Mouse (Mus musculus): ENCODE data around the gene Igf2bp2. TPM values are rescaled to one million over a fixed set of nuclear protein-coding genes. Genes with fewer than 3 reads are reported as not detected.

Igf2bp2 gene
- total and polyA plus RNA-seq, 2 experiments, result 0.37 to 0.81 TPM

- Histone ChIP-seq H3K27me3 (ENCODE audit: control insufficient read depth, insufficient read depth, low read length) (peaks cover 14% of the 10 kb centered on the region; the same call in 1 of the 2 replicates), H3K79me2 (ENCODE audit: control insufficient read depth, insufficient read depth, low read length) (no peaks in the 10 kb centered on the region), H3K9ac (ENCODE audit: low read depth, low read length) (no peak overlapping the region), H3K36me3 (ENCODE audit: control insufficient read depth, insufficient read depth, low read length) (no peaks in the 10 kb centered on the region), H3K4me1 (ENCODE audit: control insufficient read depth, insufficient read depth, low read length) (0 out of 2 replicates have a peak, but pooled peaks cover 6% of the 10 kb centered on the region), H3K4me3 (ENCODE audit: insufficient read depth, low read depth, low read length) (no peak overlapping the region), H3K27ac (replicated peaks; ENCODE audit: insufficient read depth, low read depth, low read length) (no peak overlapping the region)
- no peak for DNase-seq (ENCODE audit: extremely low read depth, low read depth, low spot score)
- 26% methylated on average over 16 of the region's 16 CpGs for WGBS
- TF ChIP-seq POLR2A (IDR thresholded peaks at IDR 0.05; ENCODE audit: extremely low read depth, insufficient read depth, low read length), result no peak
- TF ChIP-seq CTCF (IDR thresholded peaks at IDR 0.05; ENCODE audit: low read depth, low read length), result no peak
Observed at GRCm38 (mm10) chr16:22160386-22161145, 2.5 kb downstream of the Igf2bp2 start.

GRCm38 (mm10) chr16:22152941-22153444 lies 10.1 kb downstream of the Igf2bp2 start:
- no peaks in the 10 kb centered on the region for H3K4me1 ChIP-seq (ENCODE audit: control insufficient read depth, insufficient read depth, low read length)
- no peaks in the 10 kb centered on the region for H3K36me3 ChIP-seq (ENCODE audit: control insufficient read depth, insufficient read depth, low read length)
- H3K79me2 ChIP-seq (ENCODE audit: control insufficient read depth, insufficient read depth, low read length), result no peaks in the 10 kb centered on the region
- H3K27me3 ChIP-seq (ENCODE audit: control insufficient read depth, insufficient read depth, low read length), result no peaks in the 10 kb centered on the region
- H3K9ac ChIP-seq (ENCODE audit: low read depth, low read length), result no peak overlapping the region
- no peak overlapping the region for H3K4me3 ChIP-seq (ENCODE audit: insufficient read depth, low read depth, low read length)
- TF ChIP-seq POLR2A (IDR thresholded peaks at IDR 0.05; ENCODE audit: extremely low read depth, insufficient read depth, low read length), result no peak
- TF ChIP-seq CTCF (IDR thresholded peaks at IDR 0.05; ENCODE audit: low read depth, low read length), result no peak
- no peak overlapping the region for H3K27ac ChIP-seq (replicated peaks; ENCODE audit: insufficient read depth, low read depth, low read length)
- WGBS, result 93% methylated on average over 11 of the region's 11 CpGs
- DNase-seq (ENCODE audit: extremely low read depth, low read depth, low spot score), result no peak

GRCm38 (mm10) chr16:22151706-22152315 lies 11.3 kb downstream of the Igf2bp2 start:
- no peak overlapping the region for H3K27ac ChIP-seq (replicated peaks; ENCODE audit: insufficient read depth, low read depth, low read length)
- TF ChIP-seq POLR2A (IDR thresholded peaks at IDR 0.05; ENCODE audit: extremely low read depth, insufficient read depth, low read length) (no peak), CTCF (IDR thresholded peaks at IDR 0.05; ENCODE audit: low read depth, low read length) (no peak)
- no peak overlapping the region for H3K4me3 ChIP-seq (ENCODE audit: insufficient read depth, low read depth, low read length)
- no peaks in the 10 kb centered on the region for H3K27me3 ChIP-seq (ENCODE audit: control insufficient read depth, insufficient read depth, low read length)
- WGBS, result 76% methylated on average over 8 of the region's 11 CpGs
- H3K36me3 ChIP-seq (ENCODE audit: control insufficient read depth, insufficient read depth, low read length), result no peaks in the 10 kb centered on the region
- no peak for DNase-seq (ENCODE audit: extremely low read depth, low read depth, low spot score)
- H3K9ac ChIP-seq (ENCODE audit: low read depth, low read length), result no peak overlapping the region
- no peaks in the 10 kb centered on the region for H3K79me2 ChIP-seq (ENCODE audit: control insufficient read depth, insufficient read depth, low read length)
- no peaks in the 10 kb centered on the region for H3K4me1 ChIP-seq (ENCODE audit: control insufficient read depth, insufficient read depth, low read length)

GRCm38 (mm10) chr16:22150421-22150820 lies 12.7 kb downstream of the Igf2bp2 start:
- Histone ChIP-seq H3K79me2 (ENCODE audit: control insufficient read depth, insufficient read depth, low read length) (no peaks in the 10 kb centered on the region), H3K27me3 (ENCODE audit: control insufficient read depth, insufficient read depth, low read length) (no peaks in the 10 kb centered on the region), H3K27ac (replicated peaks; ENCODE audit: insufficient read depth, low read depth, low read length) (no peak overlapping the region), H3K9ac (ENCODE audit: low read depth, low read length) (no peak overlapping the region), H3K4me3 (ENCODE audit: insufficient read depth, low read depth, low read length) (no peak overlapping the region), H3K4me1 (ENCODE audit: control insufficient read depth, insufficient read depth, low read length) (no peaks in the 10 kb centered on the region), H3K36me3 (ENCODE audit: control insufficient read depth, insufficient read depth, low read length) (no peaks in the 10 kb centered on the region)
- TF ChIP-seq POLR2A (IDR thresholded peaks at IDR 0.05; ENCODE audit: extremely low read depth, insufficient read depth, low read length), result no peak
- no peak for TF ChIP-seq CTCF (IDR thresholded peaks at IDR 0.05; ENCODE audit: low read depth, low read length)
- 6% methylated on average over 2 of the region's 2 CpGs for WGBS
- peak; percentile 16 for DNase-seq (ENCODE audit: extremely low read depth, low read depth, low spot score)

GRCm38 (mm10) chr16:22149659-22150345 lies 13.3 kb downstream of the Igf2bp2 start:
- Histone ChIP-seq H3K4me3 (ENCODE audit: insufficient read depth, low read depth, low read length) (no peak overlapping the region), H3K27me3 (ENCODE audit: control insufficient read depth, insufficient read depth, low read length) (no peaks in the 10 kb centered on the region), H3K36me3 (ENCODE audit: control insufficient read depth, insufficient read depth, low read length) (no peaks in the 10 kb centered on the region), H3K27ac (replicated peaks; ENCODE audit: insufficient read depth, low read depth, low read length) (no peak overlapping the region), H3K79me2 (ENCODE audit: control insufficient read depth, insufficient read depth, low read length) (no peaks in the 10 kb centered on the region), H3K9ac (ENCODE audit: low read depth, low read length) (no peak overlapping the region), H3K4me1 (ENCODE audit: control insufficient read depth, insufficient read depth, low read length) (no peaks in the 10 kb centered on the region)
- TF ChIP-seq POLR2A (IDR thresholded peaks at IDR 0.05; ENCODE audit: extremely low read depth, insufficient read depth, low read length) (no peak), CTCF (IDR thresholded peaks at IDR 0.05; ENCODE audit: low read depth, low read length) (no peak)
- WGBS, result 80% methylated on average over 10 of the region's 10 CpGs
- DNase-seq (ENCODE audit: extremely low read depth, low read depth, low spot score), result no peak
